Mouse (Mus musculus): Measurements from ENCODE around the gene Dnajb8. TPM values are rescaled to one million over a fixed set of nuclear protein-coding genes. Genes with fewer than 3 reads are reported as not detected.

Gene Dnajb8
- polyA plus RNA-seq, 1 experiment from 2014 or later = not detected

DNA sequence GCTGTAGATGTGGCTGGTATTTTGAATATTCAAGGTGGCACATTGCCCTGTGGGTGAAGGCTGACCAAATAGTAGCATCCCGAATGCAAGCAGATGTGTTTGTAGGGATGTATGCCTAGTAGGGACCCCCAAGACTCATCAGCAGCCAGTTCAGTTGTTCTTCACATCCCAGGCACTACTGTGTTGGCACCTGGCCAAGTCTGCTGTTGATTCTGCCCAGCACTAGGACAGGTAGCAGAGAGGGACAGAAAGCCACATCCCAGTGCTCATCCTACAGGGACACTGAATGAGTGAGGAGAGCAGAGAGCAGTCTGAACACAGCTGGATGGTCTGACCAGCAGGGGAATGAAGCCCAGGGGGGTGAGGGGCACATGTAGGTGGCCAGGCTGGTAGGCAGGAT, 27.2 kb downstream of the Dnajb8 start:
- Histone ChIP-seq H3K27ac (replicated peaks) (no peak overlapping the region), H3K9me3 (no peaks in the 10 kb centered on the region), H3K27me3 (replicated peaks; ENCODE audit: low read depth, poor library complexity, severe bottlenecking) (peaks cover 14% of the 10 kb centered on the region; the same call in 1 of the 2 replicates), H3K36me3 (replicated peaks) (no peaks in the 10 kb centered on the region), H3K4me1 (peaks cover 28% of the 10 kb centered on the region), H3K4me3 (no peak overlapping the region)
- DNase-seq (ENCODE audit: low spot score) = no peak
- WGBS = 84% methylated on average over 1 of the region's 1 CpGs

DNA sequence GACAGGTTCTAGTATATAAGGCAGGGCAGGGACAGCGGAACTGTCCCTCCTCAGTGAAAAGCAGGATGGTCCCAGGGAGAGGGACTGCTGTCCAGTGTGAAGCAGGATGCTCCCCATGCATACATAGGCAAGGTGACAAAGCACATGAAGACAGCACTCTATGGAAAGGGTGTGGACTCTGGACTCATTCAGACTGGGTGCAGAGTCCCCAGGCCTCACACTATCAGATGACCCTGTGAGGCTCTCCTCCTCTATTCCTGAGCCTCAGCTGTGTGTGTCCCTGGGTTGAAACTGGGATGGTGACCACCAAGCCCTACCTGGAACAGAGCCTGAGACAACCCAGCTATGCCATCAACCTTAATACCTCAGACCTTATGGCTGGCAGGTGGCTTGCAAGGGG, 29.3 kb downstream of the Dnajb8 start:
- H3K27ac ChIP-seq (replicated peaks) = no peak overlapping the region
- peaks cover 11% of the 10 kb centered on the region for H3K4me1 ChIP-seq
- H3K27me3 ChIP-seq (replicated peaks; ENCODE audit: low read depth, poor library complexity, severe bottlenecking) = 0 out of 2 replicates have a peak, but pooled peaks cover 4% of the 10 kb centered on the region
- no peak for DNase-seq (ENCODE audit: low spot score)
- 91% methylated on average over 1 of the region's 1 CpGs for WGBS
- H3K4me3 ChIP-seq = no peak overlapping the region
- H3K9me3 ChIP-seq = no peaks in the 10 kb centered on the region
- H3K36me3 ChIP-seq (replicated peaks) = peaks cover 9% of the 10 kb centered on the region

DNA sequence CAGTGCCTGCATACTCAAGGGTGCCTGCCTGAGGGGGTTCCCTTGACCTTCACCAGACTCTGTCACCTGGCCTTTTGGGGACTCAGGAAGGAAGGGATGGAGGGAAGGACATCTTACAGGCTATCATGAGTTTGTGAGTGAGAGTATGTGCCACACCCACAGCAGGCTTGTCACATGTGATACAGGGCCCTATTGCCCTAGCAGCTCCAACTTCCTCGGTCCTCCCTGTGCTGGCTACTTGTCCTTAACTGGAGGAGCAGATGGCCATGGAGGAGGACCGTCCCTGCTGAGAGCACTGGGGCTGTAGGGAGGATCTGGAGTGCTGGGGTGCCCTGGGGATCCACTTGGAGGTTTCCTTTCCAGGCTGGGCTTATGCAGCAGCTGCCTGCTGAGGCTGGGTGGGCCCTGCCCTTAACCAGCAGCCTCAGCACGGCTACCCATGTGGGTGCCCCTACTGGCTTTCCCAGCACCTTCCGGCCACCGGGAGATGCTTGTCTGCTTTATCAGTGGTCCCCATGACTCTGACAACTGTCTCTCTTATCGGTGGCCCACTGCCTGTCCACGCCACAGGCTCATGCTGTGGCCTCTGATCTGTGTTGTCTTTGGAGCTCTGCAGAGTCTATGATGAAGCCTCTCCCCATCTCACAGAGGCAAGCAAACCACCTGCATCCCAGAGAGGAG, 29.9 kb downstream of the Dnajb8 start:
- no peak overlapping the region for H3K27ac ChIP-seq (replicated peaks)
- no peak for DNase-seq (ENCODE audit: low spot score)
- 76% methylated on average over 7 of the region's 7 CpGs for WGBS
- no peaks in the 10 kb centered on the region for H3K9me3 ChIP-seq
- H3K36me3 ChIP-seq (replicated peaks) = peaks cover 15% of the 10 kb centered on the region
- H3K4me1 ChIP-seq = peaks cover 6% of the 10 kb centered on the region
- H3K4me3 ChIP-seq = no peak overlapping the region
- H3K27me3 ChIP-seq (replicated peaks; ENCODE audit: low read depth, poor library complexity, severe bottlenecking) = 0 out of 2 replicates have a peak, but pooled peaks cover 4% of the 10 kb centered on the region

DNA sequence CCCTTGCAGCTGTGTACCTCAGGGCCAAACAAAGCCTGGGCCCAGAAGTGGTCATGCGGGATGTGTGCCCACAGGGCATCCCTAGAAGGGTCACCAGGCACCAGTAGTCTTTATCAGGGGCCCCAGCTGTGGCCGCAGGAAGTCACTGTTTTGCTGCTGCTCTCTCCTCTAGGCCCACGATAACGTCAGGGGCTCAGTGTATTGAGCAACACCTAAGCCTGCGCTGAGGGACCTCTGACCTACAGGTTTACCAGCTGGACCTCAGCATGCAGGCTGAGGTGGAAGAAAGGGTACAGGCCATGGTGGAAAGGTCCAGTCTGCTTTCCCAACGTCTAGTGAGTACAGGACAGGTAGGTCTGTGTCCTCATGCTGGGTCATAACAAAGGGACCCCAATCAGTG, 32.0 kb downstream of the Dnajb8 start:
- Histone ChIP-seq H3K9me3 (no peaks in the 10 kb centered on the region), H3K27me3 (replicated peaks; ENCODE audit: low read depth, poor library complexity, severe bottlenecking) (no peaks in the 10 kb centered on the region), H3K4me1 (no peaks in the 10 kb centered on the region), H3K36me3 (replicated peaks) (peaks cover 26% of the 10 kb centered on the region), H3K4me3 (no peak overlapping the region), H3K27ac (replicated peaks) (no peak overlapping the region)
- WGBS = 66% methylated on average over 6 of the region's 6 CpGs
- DNase-seq (ENCODE audit: low spot score) = no peak

GRCm38 (mm10) chr6:88255435-88255834, 33.4 kb downstream of the Dnajb8 start:
- no peaks in the 10 kb centered on the region for H3K9me3 ChIP-seq
- DNase-seq (ENCODE audit: low spot score) = no peak
- peaks cover 26% of the 10 kb centered on the region for H3K36me3 ChIP-seq (replicated peaks)
- no peak overlapping the region for H3K4me3 ChIP-seq
- no peaks in the 10 kb centered on the region for H3K4me1 ChIP-seq
- H3K27ac ChIP-seq (replicated peaks) = peak overlapping the region; percentile 19; the same call in 1 of the 2 replicates
- WGBS = 86% methylated on average over 4 of the region's 4 CpGs
- no peaks in the 10 kb centered on the region for H3K27me3 ChIP-seq (replicated peaks; ENCODE audit: low read depth, poor library complexity, severe bottlenecking)

GRCm38 (mm10) chr6:88259621-88260020, 37.6 kb downstream of the Dnajb8 start:
- H3K27me3 ChIP-seq (replicated peaks; ENCODE audit: low read depth, poor library complexity, severe bottlenecking) = no peaks in the 10 kb centered on the region
- no peaks in the 10 kb centered on the region for H3K9me3 ChIP-seq
- peaks cover 17% of the 10 kb centered on the region for H3K4me1 ChIP-seq
- DNase-seq (ENCODE audit: low spot score) = no peak
- 86% methylated on average over 3 of the region's 3 CpGs for WGBS
- peaks cover 26% of the 10 kb centered on the region for H3K36me3 ChIP-seq (replicated peaks)
- H3K27ac ChIP-seq (replicated peaks) = 0 out of 2 replicates have a peak overlapping the region, but pooled peaks have one; percentile 10
- no peak overlapping the region for H3K4me3 ChIP-seq

DNA sequence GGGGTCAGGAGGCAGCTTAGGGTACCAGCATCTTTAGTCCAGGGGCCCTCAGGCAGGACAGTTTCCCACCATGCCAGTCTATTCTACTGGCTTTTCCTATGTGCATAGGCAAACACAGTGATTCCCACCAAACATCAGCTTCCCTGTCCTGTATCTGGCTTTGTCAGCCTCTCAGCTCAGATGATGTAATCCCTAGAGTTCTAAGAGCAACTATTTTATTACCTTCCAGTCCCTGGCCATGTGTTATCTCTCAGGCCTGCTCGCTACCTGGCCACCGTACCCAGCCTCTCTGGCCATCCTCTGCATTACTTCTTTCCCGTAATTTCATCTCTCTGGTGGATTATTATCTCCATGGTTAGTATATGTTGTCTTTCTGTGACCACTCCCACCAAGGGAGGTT, 38.6 kb downstream of the Dnajb8 start:
- H3K27ac ChIP-seq (replicated peaks) = no peak overlapping the region
- peaks cover 24% of the 10 kb centered on the region for H3K36me3 ChIP-seq (replicated peaks)
- peaks cover 17% of the 10 kb centered on the region for H3K4me1 ChIP-seq
- H3K4me3 ChIP-seq = no peak overlapping the region
- no peaks in the 10 kb centered on the region for H3K9me3 ChIP-seq
- 86% methylated on average over 3 of the region's 3 CpGs for WGBS
- no peaks in the 10 kb centered on the region for H3K27me3 ChIP-seq (replicated peaks; ENCODE audit: low read depth, poor library complexity, severe bottlenecking)
- no peak for DNase-seq (ENCODE audit: low spot score)

DNA sequence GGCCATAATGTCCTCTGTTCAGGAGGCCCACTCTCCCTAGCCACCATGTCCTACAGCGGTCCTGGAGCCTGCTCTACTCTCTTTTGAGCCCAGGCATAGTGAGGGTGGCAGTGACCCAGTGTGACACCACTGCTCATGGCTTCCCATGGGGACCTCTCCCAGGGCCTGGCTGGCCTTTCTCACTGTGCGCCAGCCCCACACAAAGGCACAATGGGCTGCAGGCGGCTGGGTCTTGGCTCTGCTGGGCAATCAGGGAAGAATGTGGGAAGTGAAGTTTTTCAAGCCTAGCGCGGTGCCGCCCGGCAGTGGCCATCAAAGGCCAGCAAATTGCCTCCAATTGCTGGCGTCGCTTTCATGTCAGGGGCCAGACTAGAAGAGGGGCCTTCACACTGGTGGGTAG, 40.1 kb downstream of the Dnajb8 start:
- Histone ChIP-seq H3K27ac (replicated peaks) (peak overlapping the region; percentile 71), H3K27me3 (replicated peaks; ENCODE audit: low read depth, poor library complexity, severe bottlenecking) (no peaks in the 10 kb centered on the region), H3K9me3 (no peaks in the 10 kb centered on the region), H3K36me3 (replicated peaks) (peaks cover 9% of the 10 kb centered on the region), H3K4me3 (no peak overlapping the region), H3K4me1 (peaks cover 17% of the 10 kb centered on the region)
- peak; percentile 45 for DNase-seq (ENCODE audit: low spot score)
- WGBS = 34% methylated on average over 9 of the region's 9 CpGs

DNA sequence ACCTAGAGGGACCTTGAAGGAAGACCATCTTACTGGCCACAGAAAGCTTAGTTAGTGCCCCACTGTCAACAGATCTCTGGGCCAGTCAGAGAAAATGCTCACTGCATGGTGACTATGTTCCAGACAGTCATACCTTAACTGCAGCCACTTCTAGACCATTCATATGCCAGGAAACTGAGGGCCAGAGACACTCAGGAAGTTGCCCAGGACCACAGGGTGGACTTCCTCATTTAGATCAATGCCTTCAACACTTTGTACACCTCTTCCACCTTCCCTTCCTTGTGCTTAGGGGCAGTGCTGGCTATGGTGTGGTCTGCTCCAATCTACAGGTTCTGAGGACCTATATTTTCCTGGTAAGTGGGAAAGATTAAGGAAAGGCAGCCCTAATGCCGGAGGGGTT, 43.3 kb downstream of the Dnajb8 start:
- no peaks in the 10 kb centered on the region for H3K9me3 ChIP-seq
- H3K27me3 ChIP-seq (replicated peaks; ENCODE audit: low read depth, poor library complexity, severe bottlenecking) = no peaks in the 10 kb centered on the region
- H3K4me3 ChIP-seq = no peak overlapping the region
- H3K36me3 ChIP-seq (replicated peaks) = no peaks in the 10 kb centered on the region
- H3K27ac ChIP-seq (replicated peaks) = no peak overlapping the region
- 88% methylated on average over 1 of the region's 1 CpGs for whole genome bisulfite sequencing
- DNase-seq (ENCODE audit: low spot score) = no peak
- H3K4me1 ChIP-seq = peaks cover 17% of the 10 kb centered on the region

- H3K27me3 ChIP-seq (replicated peaks; ENCODE audit: low read depth, poor library complexity, severe bottlenecking) = no peaks in the 10 kb centered on the region
- no peak for DNase-seq (ENCODE audit: low spot score)
- no peak overlapping the region for H3K4me3 ChIP-seq
- H3K27ac ChIP-seq (replicated peaks) = no peak overlapping the region
- no peaks in the 10 kb centered on the region for H3K9me3 ChIP-seq
- WGBS = 85% methylated on average over 3 of the region's 3 CpGs
- peaks cover 17% of the 10 kb centered on the region for H3K4me1 ChIP-seq
- H3K36me3 ChIP-seq (replicated peaks) = no peaks in the 10 kb centered on the region
These were observed 44.0 kb downstream of the Dnajb8 start for GRCm38 (mm10) chr6:88266055-88266454.

DNA sequence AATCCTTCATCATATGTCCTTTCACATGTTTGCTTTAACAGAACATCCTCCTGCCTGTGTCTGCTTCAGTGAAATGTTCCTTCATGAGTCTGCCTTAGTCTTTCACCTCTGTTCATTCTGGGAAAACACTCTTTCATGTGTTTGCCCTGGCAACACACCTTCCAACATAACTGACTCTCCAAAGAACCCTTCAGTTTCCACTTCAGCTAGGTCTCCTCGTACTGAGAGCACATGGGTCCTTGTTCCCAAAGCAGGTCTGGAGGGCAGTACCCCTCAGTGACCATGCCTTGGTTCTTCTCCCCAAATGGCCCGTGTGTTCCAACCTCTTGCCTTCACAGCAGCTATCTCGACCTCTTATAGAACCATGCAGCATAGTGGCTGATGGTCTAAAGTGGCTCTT, 45.0 kb downstream of the Dnajb8 start:
- no peak for DNase-seq (ENCODE audit: low spot score)
- Histone ChIP-seq H3K9me3 (no peaks in the 10 kb centered on the region), H3K36me3 (replicated peaks) (no peaks in the 10 kb centered on the region), H3K4me1 (peaks cover 14% of the 10 kb centered on the region), H3K27me3 (replicated peaks; ENCODE audit: low read depth, poor library complexity, severe bottlenecking) (no peaks in the 10 kb centered on the region), H3K27ac (replicated peaks) (no peak overlapping the region), H3K4me3 (no peak overlapping the region)
- 84% methylated on average over 3 of the region's 3 CpGs for WGBS

- Histone ChIP-seq H3K9me3 (no peaks in the 10 kb centered on the region), H3K36me3 (replicated peaks) (no peaks in the 10 kb centered on the region), H3K27me3 (replicated peaks; ENCODE audit: low read depth, poor library complexity, severe bottlenecking) (no peaks in the 10 kb centered on the region), H3K27ac (replicated peaks) (no peak overlapping the region), H3K4me3 (no peak overlapping the region), H3K4me1 (peaks cover 5% of the 10 kb centered on the region)
- DNase-seq (ENCODE audit: low spot score) = no peak
- WGBS = 87% methylated on average over 2 of the region's 2 CpGs
These were observed 45.9 kb downstream of the Dnajb8 start for GRCm38 (mm10) chr6:88267970-88268369.

DNA sequence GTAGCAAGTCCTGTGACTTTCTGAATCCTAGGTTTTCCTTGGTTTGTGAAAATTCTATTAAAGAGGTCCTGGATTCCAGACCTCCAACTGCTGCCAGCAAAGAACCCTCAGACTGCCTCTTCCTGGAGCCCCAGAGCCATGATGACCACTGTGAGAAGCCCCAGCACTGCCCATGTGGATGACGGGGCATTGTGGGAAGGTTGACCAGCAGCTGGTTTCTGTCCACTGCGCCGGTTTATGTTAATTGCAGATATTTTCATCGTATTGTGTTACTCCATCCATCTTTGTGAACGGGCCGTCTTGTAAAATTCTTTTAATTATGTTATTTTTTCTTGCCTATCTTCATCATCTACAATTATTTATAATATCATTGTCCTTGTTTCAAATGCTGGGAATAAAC, 52.6 kb downstream of the Dnajb8 start:
- 90% methylated on average over 6 of the region's 6 CpGs for WGBS
- H3K4me3 ChIP-seq = no peak overlapping the region
- no peaks in the 10 kb centered on the region for H3K4me1 ChIP-seq
- no peaks in the 10 kb centered on the region for H3K9me3 ChIP-seq
- no peaks in the 10 kb centered on the region for H3K27me3 ChIP-seq (replicated peaks; ENCODE audit: low read depth, poor library complexity, severe bottlenecking)
- no peak overlapping the region for H3K27ac ChIP-seq (replicated peaks)
- no peak for DNase-seq (ENCODE audit: low spot score)
- H3K36me3 ChIP-seq (replicated peaks) = no peaks in the 10 kb centered on the region; the same call in 1 of the 2 replicates

Data from embryonic facial prominence, embryonic 10.5 days (tissue).